Mouse (Mus musculus) lung, postnatal 36 days (tissue): ENCODE measurements around the gene Tdo2.

Experiments used
- DNase-seq: peaks from one replicate; pipeline ENCODE4 v3.0.0; 2022; ENCODE audit warnings: mixed read lengths

The Tdo2 gene

GRCm38 (mm10) chr3:81976102-81976501, at the start of gene Tdo2:
Gene Tdo2 (minus strand): TSS chr3:81976202.
- DNase-seq = no peak

GRCm38 (mm10) chr3:82023065-82023464, 47.1 kb upstream of the Tdo2 start:
- DNase-seq = no peak

DNA sequence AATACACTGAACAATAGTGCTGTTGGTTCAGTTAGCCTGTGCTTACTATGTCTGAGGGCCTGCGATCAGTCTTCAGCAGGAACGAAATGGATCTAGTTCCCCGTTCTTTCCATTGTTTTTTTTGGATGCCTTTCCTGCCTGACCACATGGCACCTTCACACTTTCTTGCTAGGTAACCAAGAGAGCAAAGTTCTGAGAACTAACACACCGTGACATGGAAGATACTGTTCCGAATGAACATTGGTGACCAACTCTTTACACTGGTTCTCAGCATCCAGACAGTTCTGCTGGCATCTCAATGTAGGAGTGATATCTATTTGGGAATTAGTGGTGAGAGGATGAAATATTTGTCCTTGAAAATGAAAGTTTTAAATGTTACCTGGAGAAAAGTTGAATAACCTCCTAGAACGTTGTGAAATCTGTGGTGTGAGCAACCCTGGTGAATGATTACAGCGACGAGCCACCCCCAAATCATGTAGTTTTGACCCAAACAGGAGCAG, 46.5 kb upstream of the Tdo2 start:
- no peak for DNase-seq

GRCm38 (mm10) chr3:82014148-82014703, 38.2 kb upstream of the Tdo2 start:
- no peak for DNase-seq

DNA sequence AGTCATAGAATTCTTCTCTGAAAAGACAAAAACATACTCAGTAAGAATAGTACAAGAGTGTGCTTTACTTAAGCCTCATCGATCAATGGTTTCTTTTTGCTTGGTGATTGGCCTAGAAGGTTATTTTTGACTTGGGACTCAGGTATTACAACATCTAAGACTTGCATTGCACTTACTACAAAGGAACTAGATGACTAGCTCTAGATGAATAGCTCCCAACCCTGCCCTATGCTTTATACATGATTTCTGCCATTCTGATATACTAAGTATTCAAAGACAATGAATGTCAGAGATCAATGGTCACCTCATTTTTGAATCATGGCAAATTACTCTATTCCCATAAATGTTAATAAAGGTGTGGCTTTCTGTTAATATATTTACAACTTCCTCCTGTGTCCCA, 31.0 kb upstream of the Tdo2 start:
- no peak for DNase-seq

GRCm38 (mm10) chr3:81995988-81996387, 20.0 kb upstream of the Tdo2 start:
- DNase-seq = peak; percentile 72

- DNase-seq = no peak
Observed at GRCm38 (mm10) chr3:81995371-81995770, 19.4 kb upstream of the Tdo2 start.

DNA sequence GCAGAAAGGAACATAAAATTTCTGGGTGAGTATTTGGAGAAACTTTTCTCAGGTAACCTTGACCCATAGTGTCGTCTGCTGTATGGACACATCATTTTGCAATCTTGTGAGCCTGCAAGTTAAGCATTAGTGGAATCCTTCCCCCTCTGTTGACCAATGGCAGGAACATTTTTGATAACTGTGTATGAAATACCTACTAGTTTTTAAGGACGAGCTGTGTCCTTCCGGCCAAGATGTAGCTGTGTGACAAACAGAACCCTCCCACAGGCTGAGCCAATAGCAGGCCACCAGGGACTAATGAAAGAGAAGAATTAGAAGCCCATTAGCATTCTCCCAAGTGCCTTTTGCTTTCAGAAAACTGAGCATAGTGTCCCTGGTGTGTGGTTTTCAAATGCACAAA, 14.5 kb upstream of the Tdo2 start:
- DNase-seq = no peak

- DNase-seq = no peak
Observed at GRCm38 (mm10) chr3:81989692-81990141, 13.7 kb upstream of the Tdo2 start.

DNA sequence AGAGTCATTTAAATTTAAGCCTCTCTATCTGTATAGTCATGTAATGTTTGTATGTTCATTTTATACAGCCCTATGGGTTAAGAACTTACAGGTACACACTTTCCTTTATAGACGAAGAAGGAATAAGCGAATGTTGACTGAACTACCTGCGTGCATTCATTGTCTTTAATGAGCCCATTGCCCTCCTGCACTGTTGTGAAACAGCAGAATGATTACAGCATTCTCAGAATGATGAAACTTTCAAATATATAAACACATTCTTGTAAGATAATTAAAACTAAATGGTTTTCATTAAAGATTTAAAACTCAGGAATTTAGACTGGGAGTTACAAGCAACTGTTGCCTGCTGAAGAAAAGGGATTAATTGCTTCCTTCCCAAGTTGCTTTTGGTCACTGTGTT, 11.6 kb upstream of the Tdo2 start:
- DNase-seq = no peak

DNA sequence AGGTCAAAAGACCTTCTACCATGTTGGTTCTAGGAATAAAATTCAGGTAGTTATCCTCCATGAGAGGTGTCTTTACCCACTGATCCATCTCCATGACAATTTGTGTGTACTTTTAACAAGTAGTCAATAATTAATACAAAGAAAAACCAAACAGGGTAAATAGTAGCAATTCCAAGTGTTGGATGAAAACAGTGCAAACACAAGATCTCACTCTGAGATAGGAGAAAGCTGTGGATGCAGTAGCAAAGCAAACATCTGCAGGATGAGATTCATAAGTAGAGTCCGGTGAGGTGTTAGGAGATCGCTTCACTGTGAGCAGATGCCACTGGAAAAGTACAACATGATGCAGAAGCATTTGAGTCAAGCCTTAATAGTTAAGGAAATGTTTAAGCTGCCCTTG, 10.1 kb upstream of the Tdo2 start:
- no peak for DNase-seq

DNA sequence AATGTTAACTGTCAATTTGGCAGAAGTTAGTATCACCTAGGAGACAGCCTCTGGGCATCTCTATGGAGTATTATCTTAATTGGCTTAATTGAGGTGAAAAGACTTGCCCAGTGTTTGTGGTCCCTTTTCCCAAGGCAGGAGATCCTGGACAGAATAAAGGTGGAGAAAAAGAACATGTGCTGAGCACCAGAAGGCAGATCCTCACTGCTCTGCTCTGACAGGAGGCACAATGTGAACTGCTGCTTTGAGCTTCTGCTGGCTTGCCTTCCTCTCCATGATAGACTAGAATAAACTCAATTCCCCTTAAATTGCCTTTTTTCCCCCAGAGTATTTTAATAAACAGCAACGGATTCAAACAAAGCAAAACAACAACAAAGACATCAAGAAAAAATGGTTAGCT, 9.1 kb upstream of the Tdo2 start:
- DNase-seq = no peak

GRCm38 (mm10) chr3:81983120-81983895, 7.3 kb upstream of the Tdo2 start:
- peak; percentile 10 for DNase-seq

DNA sequence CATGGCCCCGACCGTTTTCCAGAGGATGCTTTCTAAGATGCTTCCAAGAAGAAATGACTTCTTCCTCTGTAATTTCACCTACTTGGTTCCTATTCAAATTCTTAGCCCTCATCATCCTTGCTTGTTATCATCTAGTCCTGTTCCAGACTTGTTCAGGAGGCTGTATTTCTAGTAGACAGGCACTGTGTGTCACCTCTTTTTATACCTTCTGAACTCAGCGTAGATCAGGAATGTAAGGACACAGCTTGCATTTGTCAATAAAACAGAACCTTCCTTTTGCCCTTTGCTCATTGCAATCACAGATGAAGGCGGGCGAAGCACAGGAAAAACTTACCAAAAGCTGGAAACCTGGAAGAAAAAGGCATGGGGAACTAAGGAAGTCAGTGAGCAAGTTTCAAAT, 6.0 kb upstream of the Tdo2 start, which contains the start of gene Asic5:
TSS of gene Asic5 (plus strand) at position 301 of the 400 bp plus-strand sequence.
- DNase-seq = no peak

GRCm38 (mm10) chr3:81981576-81981975, 5.6 kb upstream of the Tdo2 start:
- DNase-seq = no peak

- peak; percentile 29 for DNase-seq
Observed at GRCm38 (mm10) chr3:81975607-81976006, 395 bp downstream of the Tdo2 start.

- no peak for DNase-seq
Observed at GRCm38 (mm10) chr3:81964596-81964995, 11.4 kb downstream of the Tdo2 start.

DNA sequence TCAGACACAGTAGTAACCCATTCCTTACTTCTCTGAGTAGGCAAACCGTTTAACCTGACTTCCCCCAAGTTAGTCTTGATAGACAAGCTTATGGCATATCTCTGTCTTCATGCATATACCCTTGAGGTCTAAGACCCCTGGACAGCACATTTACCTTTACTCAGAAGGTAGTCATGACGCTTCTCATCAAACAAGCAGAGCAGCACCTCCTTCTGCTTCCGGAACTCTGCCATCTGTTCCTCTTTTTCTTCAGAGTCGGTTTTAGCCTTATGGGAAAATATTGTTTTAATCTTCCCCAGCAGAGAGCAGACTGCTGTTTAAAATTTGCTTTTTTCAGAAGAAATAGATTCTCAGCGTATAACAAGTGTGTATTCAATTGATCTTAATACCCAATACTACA, 12.2 kb downstream of the Tdo2 start:
- DNase-seq = no peak

DNA sequence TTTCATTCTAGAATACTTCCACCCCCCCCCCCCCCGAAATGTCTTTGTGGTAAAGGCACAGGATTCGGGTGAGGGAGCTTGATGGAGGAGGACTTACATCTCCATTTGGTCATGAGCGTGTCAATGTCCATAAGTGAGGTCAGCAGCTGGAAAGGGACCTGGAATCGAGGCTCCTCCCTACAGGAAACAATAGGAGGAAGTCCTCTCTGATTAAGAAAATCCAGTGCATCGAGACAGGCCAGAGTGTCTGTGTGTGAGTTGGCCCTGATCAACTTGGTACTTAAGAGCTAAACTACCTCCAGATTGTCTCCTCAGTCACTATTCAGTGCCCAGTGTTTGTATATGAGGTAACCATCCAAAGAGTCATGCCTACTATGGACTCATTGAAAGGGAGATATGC, 14.7 kb downstream of the Tdo2 start:
- DNase-seq = no peak

DNA sequence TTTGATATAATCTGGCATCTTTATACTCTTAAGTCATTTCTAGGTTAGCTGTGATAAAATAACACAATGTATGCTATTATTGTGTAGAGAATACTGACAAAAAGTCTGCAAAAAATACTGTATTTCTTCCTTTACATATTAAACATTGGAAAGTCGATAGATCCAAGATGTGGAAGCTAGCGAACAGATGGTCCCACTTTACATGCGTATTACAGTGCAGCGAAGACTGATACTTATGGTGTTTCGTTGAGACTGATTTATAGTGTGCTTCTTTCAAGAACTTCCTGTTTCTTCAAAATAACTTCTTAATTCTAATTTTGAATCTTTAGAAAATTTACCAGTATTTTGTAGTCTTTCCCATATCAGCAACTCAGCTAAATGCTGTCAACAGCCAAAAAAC, 18.5 kb downstream of the Tdo2 start:
- DNase-seq = no peak

DNA sequence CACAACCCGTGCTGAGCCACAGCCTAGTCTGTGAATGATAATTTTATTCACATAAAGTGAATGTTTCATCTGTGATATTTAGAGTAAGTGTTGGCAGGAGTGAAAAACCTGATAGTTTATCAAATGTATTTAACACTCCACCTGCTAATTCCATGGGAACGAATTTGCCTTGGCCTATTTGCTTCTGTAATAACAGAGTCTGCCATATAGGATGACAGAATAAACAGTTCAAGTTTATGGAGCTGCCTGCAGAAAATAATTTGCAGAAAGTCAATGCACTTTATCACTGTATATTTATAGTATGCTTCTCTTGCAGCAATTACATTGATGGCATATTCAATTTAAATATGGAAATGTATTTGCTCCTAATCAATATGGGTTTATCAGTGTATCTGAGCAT, 24.2 kb downstream of the Tdo2 start:
- no peak for DNase-seq

DNA sequence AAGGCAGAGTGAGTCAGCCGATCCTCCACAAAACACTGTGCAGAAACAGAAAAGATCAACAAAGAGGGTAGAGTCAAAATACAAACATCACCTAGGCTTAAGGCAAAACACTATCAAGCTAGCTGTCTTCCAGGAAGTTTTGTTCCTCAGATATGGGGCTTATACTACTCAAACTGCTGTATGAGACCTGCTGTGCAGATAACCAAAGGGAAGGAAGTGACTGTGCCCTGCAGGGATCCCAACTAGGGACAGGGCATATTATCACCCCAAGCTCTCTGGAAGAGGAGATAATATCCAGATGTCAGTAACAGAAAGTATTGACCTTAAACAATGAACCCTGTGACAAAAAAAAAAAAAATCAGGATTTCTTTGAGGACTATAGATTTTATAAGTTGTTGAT, 27.0 kb downstream of the Tdo2 start:
- no peak for DNase-seq

- no peak for DNase-seq
Observed at GRCm38 (mm10) chr3:81944851-81945393, 31.1 kb downstream of the Tdo2 start.

DNA sequence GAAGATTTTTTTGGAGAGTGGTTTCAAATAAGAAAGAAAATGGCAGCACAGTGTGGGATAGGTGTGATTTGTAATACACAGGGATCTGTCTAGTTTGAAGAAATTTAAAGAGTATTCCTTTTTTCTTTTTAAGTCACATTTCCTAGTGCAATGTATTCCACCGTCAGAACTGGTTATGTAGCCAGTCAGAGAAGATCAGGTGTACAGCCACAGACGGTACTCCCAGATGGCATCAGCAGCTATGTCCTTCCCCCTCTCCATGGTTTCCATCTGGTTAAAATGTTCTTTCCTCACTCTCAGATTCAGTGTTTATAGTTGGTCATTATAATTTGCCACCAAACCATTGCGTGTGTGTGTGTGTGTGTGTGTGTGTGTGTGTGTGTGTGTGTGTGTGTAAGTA, 32.9 kb downstream of the Tdo2 start:
- DNase-seq = no peak
